Mouse (Mus musculus) skeletal muscle tissue, adult 2 months (tissue): ENCODE measurements around the gene Sh3yl1.

Experiments
- DNase-seq: peaks from one replicate; pipeline ENCODE4 v3.0.0-alpha.2; 2012; ENCODE audit warnings: low read depth, low spot score

Gene Sh3yl1

GRCm38 (mm10) chr12:30944197-30944596, 32.7 kb downstream of the Sh3yl1 start:
- no peak for DNase-seq

DNA sequence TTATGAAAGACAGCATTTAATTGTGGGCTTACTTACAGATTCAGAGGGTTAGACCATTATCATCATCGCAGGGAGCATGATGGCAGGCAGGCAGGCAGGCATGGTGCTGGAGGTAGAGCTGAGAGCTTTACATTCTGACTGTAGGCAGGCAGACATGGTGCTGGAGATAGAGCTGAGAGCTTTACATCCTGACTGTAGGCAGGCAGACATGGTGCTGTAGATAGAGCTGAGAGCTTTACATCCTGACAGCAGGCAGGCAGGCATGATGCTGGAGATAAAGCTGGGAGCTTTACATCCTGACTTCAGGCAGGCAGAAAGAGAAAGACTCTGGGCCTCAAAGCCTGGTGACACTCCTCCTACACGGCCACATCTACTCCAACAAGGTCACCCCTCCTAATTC, 59.2 kb downstream of the Sh3yl1 start:
- DNase-seq, result no peak

DNA sequence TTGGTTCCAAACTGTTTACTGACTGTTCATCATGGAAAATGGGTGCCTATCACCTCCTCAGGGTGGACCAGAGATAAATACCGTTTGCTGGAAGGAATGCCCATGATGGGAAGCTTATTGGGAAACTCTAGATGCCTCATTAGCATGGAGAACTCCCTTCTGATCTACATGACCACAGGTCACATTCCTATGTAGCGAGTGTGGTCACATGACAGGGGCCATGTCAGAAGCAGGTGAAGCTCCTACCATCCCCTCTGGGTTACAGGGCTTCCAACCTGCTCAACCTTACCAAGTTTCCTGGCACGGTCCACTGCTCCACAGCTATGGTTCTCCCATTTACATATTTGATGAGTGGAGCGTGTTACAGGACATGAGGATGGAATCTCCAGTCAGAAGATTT, 92.3 kb downstream of the Sh3yl1 start:
- no peak for DNase-seq

- peak; percentile 16 for DNase-seq
Measured at GRCm38 (mm10) chr12:31005010-31005409, 93.5 kb downstream of the Sh3yl1 start.

DNA sequence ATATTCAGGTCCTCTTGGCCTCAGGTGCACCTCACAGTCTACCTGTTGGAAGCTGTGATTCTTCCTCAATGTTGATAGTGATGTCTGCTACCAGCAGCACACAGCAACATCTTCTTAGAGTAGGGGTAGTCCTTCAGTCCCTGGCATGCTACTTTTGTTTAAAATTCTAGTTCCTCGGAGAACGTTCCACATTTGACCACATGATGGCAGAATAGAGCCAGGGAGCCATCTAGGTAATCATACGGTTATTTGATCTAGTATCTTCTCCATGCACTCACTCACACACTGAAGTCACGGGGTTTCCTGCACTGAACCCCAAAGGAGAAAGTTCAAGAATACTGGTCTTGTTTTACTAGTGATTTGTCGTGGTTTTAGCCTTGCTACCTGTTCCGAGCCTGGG, 96.7 kb downstream of the Sh3yl1 start:
- DNase-seq, result no peak
